Mouse (Mus musculus) testis, postnatal 14 days (tissue): ENCODE data around the gene Dennd4c.

Experiments
- DNase-seq: peaks from one replicate; pipeline ENCODE4 v3.0.0; 2021; ENCODE audit warnings: low spot score

Dennd4c gene

DNA sequence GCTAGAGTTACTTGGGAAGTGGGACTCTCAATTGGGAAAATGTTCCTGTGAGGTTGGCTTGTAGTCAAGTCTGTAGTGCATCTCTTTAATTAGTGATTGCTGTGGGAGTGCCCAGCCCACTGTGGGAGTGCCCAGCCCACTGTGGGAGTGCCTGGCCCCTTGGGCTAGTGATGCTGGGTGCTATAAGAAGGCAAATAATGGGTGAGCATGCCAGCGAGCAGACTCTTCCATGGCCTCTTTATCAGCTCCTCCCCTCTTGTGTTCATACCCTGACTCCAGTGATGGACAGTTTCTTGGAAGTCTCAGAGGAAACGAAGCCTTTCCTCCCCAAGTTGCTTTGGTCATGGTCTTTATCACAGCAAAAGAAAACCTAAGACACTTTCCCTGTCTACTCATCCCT, 134.1 kb downstream of the Dennd4c start:
- no peak for DNase-seq

DNA sequence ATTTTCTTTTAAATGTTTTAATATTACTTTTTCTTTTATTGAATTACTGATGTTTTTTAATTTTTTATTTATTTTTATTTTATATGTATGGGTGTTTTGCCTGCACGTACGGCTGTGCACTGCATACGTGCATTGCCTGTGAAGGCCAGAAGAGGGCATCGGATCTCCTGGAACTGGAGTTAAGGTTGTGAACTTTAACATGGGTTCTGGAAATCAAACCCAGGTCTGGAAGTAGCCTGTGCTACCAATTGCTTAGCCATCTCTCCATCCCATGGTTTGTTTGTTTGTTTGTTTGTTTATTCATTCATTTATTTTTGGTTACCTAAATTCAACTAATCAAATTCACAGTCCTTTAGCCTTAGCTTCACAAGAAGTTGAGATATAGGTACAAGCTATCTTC, 136.6 kb downstream of the Dennd4c start:
- no peak for DNase-seq

DNA sequence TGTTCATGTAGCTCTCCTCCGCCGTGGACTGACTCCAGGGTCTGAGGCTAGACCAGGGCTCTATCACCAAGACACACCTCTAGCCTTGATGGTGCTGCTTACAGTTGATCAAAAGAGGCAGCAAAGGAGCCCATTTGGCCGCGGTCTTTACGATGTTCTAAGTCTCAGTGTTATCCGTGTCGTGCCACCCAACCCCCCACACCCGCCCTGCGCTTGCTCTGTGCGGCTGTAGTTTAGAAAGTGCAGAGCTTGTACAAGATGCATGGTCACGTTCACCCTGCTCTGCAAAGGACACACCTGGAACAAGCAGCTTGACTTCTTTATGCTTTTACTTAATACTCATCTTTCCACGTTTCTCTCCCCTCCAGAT, 137.4 kb downstream of the Dennd4c start:
- DNase-seq: no peak

DNA sequence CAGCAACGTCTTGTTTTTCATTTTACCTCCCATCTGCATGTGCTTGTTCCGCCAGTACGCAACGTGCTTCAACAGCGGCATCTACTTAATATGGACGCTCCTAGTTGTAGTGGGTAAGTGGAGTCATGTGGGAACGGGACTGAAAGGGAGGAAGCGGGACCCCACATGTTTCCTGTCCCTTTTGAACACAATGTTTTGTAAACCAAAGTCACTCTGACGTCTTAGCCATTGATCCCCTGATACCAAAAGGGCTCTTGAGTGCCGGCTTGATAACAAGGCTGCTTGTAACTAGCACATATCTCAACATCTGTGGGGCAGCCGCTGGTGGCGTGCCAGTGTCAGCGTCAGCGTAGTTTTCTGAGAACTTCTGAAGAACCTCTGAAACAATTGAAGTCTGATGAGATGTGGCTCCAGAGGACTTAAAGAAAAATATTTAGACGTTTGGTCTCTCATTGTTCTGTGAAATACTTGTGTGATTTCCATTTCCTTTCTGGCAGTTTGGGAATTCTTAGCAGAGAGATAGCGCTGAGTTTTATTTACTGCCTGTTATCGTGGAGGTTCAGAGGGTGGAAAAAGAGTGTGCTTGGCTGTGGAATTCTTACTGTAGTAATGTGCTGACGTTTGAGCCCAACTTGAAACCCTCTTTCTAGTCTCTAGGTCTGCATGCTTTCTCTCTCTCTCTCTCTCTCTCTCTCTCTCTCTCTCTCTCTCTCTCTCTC, 138.0 kb downstream of the Dennd4c start:
- DNase-seq: no peak

DNA sequence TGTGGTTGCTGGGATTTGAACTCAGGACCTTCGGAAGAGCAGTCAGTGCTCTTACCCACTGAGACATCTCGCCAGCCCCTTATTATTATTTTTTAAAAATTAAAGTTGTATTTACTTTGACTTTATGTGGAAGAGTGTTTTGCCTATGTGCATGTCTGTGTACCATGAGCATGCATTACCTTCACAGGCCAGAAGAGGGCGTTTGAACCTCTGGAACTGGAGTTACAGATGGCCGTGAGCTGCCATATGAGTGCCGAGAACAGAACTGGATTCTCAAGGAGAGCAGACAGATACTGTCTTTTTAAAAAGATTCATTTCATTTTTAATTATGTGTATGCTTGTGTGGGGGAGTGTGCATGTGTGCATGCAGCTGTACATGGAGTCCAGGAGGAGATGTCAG, 139.5 kb downstream of the Dennd4c start:
- peak; percentile 27 for DNase-seq

DNA sequence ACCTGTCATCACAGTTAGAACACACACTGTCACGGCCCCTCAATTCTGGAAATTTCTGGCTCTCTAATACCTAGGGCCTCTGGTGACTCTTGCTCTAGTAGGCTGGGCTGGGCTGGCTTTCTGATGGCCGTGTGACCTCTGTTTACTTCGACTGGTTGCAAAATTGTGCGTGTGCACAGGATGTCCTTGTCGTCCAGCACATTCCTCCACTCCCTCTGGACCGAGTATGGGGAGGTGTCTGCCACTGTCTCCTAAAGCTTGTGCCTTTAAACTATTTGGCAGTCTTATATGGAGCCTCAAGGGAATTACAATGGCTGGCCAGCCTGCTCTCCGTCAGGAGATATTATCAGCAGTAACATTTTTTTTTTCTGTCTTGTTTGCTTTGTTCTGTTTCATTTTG, 149.1 kb downstream of the Dennd4c start:
- no peak for DNase-seq

DNA sequence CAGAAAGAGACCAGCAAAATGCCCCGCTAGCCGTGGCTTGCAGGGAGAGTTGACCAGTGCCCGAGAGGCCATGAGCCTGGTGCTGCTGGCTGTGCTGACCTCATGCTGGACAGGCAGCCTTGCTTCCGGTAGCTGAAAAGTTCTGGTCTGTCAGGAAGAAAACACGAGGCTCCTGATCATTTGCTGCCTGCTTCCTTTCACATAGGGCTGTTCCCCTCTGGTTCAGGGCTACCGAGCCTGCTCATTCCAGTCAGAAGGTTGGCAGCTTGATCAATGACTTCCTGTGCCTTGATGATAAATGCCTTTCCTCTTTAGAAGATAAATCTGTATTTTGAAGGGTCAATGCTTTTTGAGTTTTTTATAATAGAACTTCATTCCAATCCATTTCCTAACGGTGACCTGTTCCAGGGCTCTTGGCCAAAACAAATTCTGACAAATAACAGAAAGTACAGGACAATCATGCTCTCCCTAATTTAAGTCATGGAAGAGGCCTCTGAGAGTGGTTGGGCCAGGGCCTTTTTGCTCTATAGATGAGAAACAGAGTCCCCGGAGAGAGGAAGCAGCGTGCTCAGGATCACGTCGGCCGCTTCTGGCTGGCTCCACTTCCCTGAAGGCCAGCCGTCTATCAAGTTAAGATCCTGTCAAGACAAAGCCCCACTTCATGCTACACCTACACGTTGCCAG, 150.6 kb downstream of the Dennd4c start:
- no peak for DNase-seq
